26 mouse cellular contexts compared by ENCODE assay signal in the genomic region with DNA sequence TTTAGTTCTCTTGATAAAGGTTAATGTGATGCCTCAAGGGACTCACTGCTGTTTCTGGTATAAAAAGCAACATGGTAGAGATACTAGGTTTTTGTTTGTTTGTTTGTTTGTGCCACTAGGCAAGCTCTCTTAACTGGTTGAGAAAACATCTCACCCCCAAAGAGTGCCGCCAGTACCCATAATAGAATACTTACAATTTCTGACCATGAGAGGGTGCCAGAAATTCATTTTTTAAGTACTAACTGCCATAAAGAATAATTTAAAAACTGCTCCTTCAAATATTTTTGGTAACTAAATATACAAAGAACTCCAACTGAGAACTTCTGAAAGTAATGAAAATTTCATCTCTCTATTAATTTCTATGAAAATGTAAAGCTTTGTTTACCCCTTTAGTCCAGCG. TPM values are rescaled to one million over a fixed set of nuclear protein-coding genes. Genes with fewer than 3 reads are reported as not detected.
DNase-seq lines count a peak whose midpoint lies in the region; ATAC-seq and TF ChIP-seq lines count a peak whose summit lies in the region.
"Had no signal": no experiment of that assay in that cellular context is flagged by ENCODE, and none has a peak within 500 bp of the region (broad histone marks: within the 10 kb centered on the region; RNA-seq: fewer than 3 reads in every experiment).

No protein-coding gene starts in this region.

- H3K4me2 ChIP-seq in hindbrain, postnatal 0 days (ENCODE audit: low read depth, low read length): no peak overlapping the region
- no peak overlapping the region for H3K4me2 ChIP-seq in hindbrain, embryonic 12.5 days (replicated peaks)
- H3K4me2 ChIP-seq in lung, postnatal 0 days (replicated peaks; ENCODE audit: low read depth, low read length): no peak overlapping the region
- H3K4me2 ChIP-seq: embryonic facial prominence, embryonic 12.5 days; heart, embryonic 12.5 days; limb, embryonic 15.5 days; neural tube, embryonic 12.5 days had no signal

- no peak for TF ChIP-seq POLR2A in lung, adult 2 months (IDR thresholded peaks at IDR 0.05; ENCODE audit: borderline replicate concordance, extremely low read depth, low read depth, low read length)

- no peak overlapping the region for H3K27ac ChIP-seq in hindbrain, postnatal 0 days
- no peak overlapping the region for H3K27ac ChIP-seq in hindbrain, embryonic 12.5 days
- no peak overlapping the region for H3K27ac ChIP-seq in lung, postnatal 0 days (ENCODE audit: low read length)
- H3K27ac ChIP-seq: embryonic facial prominence, embryonic 12.5 days; limb, embryonic 15.5 days; neural tube, embryonic 12.5 days had no signal

- H3K9me3 ChIP-seq in hindbrain, postnatal 0 days (ENCODE audit: low read length): no peaks in the 10 kb centered on the region
- no peaks in the 10 kb centered on the region for H3K9me3 ChIP-seq in hindbrain, embryonic 12.5 days (replicated peaks)
- H3K9me3 ChIP-seq in lung, postnatal 0 days (ENCODE audit: low read length): no peaks in the 10 kb centered on the region
- H3K9me3 ChIP-seq: embryonic facial prominence, embryonic 12.5 days; G1E; heart, embryonic 12.5 days; limb, embryonic 15.5 days; megakaryocyte, embryonic 14.5 days; neural tube, embryonic 12.5 days had no signal

- no peak overlapping the region for H3K9ac ChIP-seq in hindbrain, postnatal 0 days (replicated peaks; ENCODE audit: low read length)
- H3K9ac ChIP-seq in hindbrain, embryonic 12.5 days: no peak overlapping the region
- no peak overlapping the region for H3K9ac ChIP-seq in lung, postnatal 0 days (replicated peaks; ENCODE audit: low read depth)
- H3K9ac ChIP-seq: embryonic facial prominence, embryonic 12.5 days; heart, embryonic 12.5 days; limb, embryonic 15.5 days; neural tube, embryonic 12.5 days had no signal

- H3K27me3 ChIP-seq in hindbrain, postnatal 0 days (ENCODE audit: insufficient read depth, low read length): no peaks in the 10 kb centered on the region
- H3K27me3 ChIP-seq in hindbrain, embryonic 12.5 days: no peaks in the 10 kb centered on the region
- no peaks in the 10 kb centered on the region for H3K27me3 ChIP-seq in lung, postnatal 0 days (replicated peaks; ENCODE audit: insufficient read depth, low read length)
- H3K27me3 ChIP-seq: embryonic facial prominence, embryonic 12.5 days; heart, embryonic 12.5 days; limb, embryonic 15.5 days; megakaryocyte, embryonic 14.5 days; neural tube, embryonic 12.5 days had no signal

- H3K36me3 ChIP-seq in hindbrain, postnatal 0 days (ENCODE audit: insufficient read depth, low read length): no peaks in the 10 kb centered on the region
- no peaks in the 10 kb centered on the region for H3K36me3 ChIP-seq in hindbrain, embryonic 12.5 days
- peaks cover 3% of the 10 kb centered on the region; the same call in 1 of the 2 replicates for H3K36me3 ChIP-seq in lung, postnatal 0 days (ENCODE audit: insufficient read depth, low read length)
- H3K36me3 ChIP-seq: embryonic facial prominence, embryonic 12.5 days; G1E; heart, embryonic 12.5 days; limb, embryonic 15.5 days had no signal

- TF ChIP-seq CTCF in hindbrain, postnatal 0 days (IDR thresholded peaks at IDR 0.05; ENCODE audit: low read depth): peak; percentile 20
- TF ChIP-seq CTCF in lung, postnatal 0 days (IDR thresholded peaks at IDR 0.05): no peak; the same call in 1 of the 2 replicates
- no peak for TF ChIP-seq CTCF in lung, adult 2 months (IDR thresholded peaks at IDR 0.05; ENCODE audit: insufficient read depth, low read length)

- no peaks in the 10 kb centered on the region for H3K4me1 ChIP-seq in hindbrain, postnatal 0 days (ENCODE audit: insufficient read depth, low read length)
- no peaks in the 10 kb centered on the region for H3K4me1 ChIP-seq in hindbrain, embryonic 12.5 days
- H3K4me1 ChIP-seq in lung, postnatal 0 days (ENCODE audit: insufficient read depth, low read depth, low read length): no peaks in the 10 kb centered on the region
- H3K4me1 ChIP-seq in lung, adult 2 months (ENCODE audit: control insufficient read depth, insufficient read depth, low read length): no peaks in the 10 kb centered on the region
- H3K4me1 ChIP-seq: embryonic facial prominence, embryonic 12.5 days; heart, embryonic 12.5 days; limb, embryonic 15.5 days; megakaryocyte, embryonic 14.5 days; neural tube, embryonic 12.5 days had no signal

- H3K4me3 ChIP-seq in hindbrain, postnatal 0 days (ENCODE audit: low read length): no peak overlapping the region
- H3K4me3 ChIP-seq in hindbrain, embryonic 12.5 days: no peak overlapping the region
- H3K4me3 ChIP-seq in lung, postnatal 0 days (ENCODE audit: low read depth, low read length): no peak overlapping the region
- no peak overlapping the region for H3K4me3 ChIP-seq in lung, adult 2 months (replicated peaks; ENCODE audit: extremely low read depth, low read depth, low read length)
- H3K4me3 ChIP-seq: embryonic facial prominence, embryonic 12.5 days; heart, embryonic 12.5 days; limb, embryonic 15.5 days; megakaryocyte, embryonic 14.5 days; neural tube, embryonic 12.5 days had no signal

- TF ChIP-seq EP300 in lung, postnatal 0 days (IDR thresholded peaks at IDR 0.05): no peak

- 72% methylated on average over 2 of the region's 2 CpGs for WGBS in hindbrain, postnatal 0 days
- WGBS in hindbrain, embryonic 12.5 days: 86% methylated on average over 2 of the region's 2 CpGs
- 68% methylated on average over 2 of the region's 2 CpGs for WGBS in lung, postnatal 0 days
- 60% methylated on average over 2 of the region's 2 CpGs for WGBS in lung, adult 2 months

- DNase-seq in hindbrain, postnatal 0 days (ENCODE audit: low spot score): peak; percentile 27
- DNase-seq in lung, postnatal 0 days (ENCODE audit: low spot score): peak; percentile 38
- DNase-seq in lung, adult 2 months: no peak
- peak; percentile 54 for DNase-seq in adipocyte (ENCODE audit: low spot score)
- DNase-seq in adrenal gland, postnatal 10 days: no peak
- no peak for DNase-seq in gastrocnemius, postnatal 25 days
- DNase-seq: adrenal gland, adult 8-10 months; cerebellum, adult 18-20 months; gastrocnemius, postnatal 36 days; heart, postnatal 36 days; kidney, adult 2 months; kidney, postnatal 36 days; right cerebral cortex, postnatal 25 days had no signal

- no peak for ATAC-seq in hindbrain, postnatal 0 days
- no peak for ATAC-seq in hindbrain, embryonic 12.5 days (ENCODE audit: low FRiP score)
- ATAC-seq in lung, postnatal 0 days: no peak
- ATAC-seq: hindbrain, embryonic 16.5 days had no signal

RNA-seq across cellular contexts. Expression of gene Fabp2, which starts 35.0 kb away (rescaled TPM):
- not detected in 2 replicates for total RNA-seq in hindbrain, postnatal 0 days (2014; rRNA removed)
- polyA plus RNA-seq in hindbrain, postnatal 0 days (2015; fragmentation: Nextera tagmentation; extraction: Ambion mirVana): not detected in 2 replicates
- polyA plus RNA-seq in hindbrain, embryonic 12.5 days (2016; fragmentation: Nextera tagmentation; extraction: Ambion mirVana): not detected in 2 replicates
- 0.12 TPM in 1 of 2 replicates, not detected in the other for polyA plus RNA-seq in lung, postnatal 0 days (2015; fragmentation: Nextera tagmentation; extraction: Ambion mirVana)
- polyA plus RNA-seq in lung, adult 2 months (2012; rRNA removed): 0.20 TPM in 1 of 2 replicates, not detected in the other
- 10 to 100 TPM in 1 of 2 experiments, 1 to 10 TPM in 1; 7.5 to 17.9 TPM for total RNA-seq in adrenal gland, postnatal 10 days (2021)
- not detected for total RNA-seq in gastrocnemius, postnatal 25 days (2021)
- total RNA-seq: adrenal gland, adult 8-10 months; common myeloid progenitor, adult 5-6 weeks; G1E; gastrocnemius, postnatal 36 days; heart, postnatal 36 days; layer of hippocampus, postnatal 10 days; left cerebral cortex, postnatal 25 days; monocyte, adult 5-6 weeks had no signal
- polyA plus RNA-seq: embryonic facial prominence, embryonic 12.5 days; G1E; heart, embryonic 12.5 days; hindbrain, embryonic 16.5 days; kidney, adult 2 months; limb, embryonic 15.5 days; neural tube, embryonic 12.5 days had no signal

RNA-seq across cellular contexts. Expression of gene Gm10959, which starts 59.3 kb away (rescaled TPM):
- not detected in 2 replicates for total RNA-seq in hindbrain, postnatal 0 days (2014; rRNA removed)
- not detected in 2 replicates for polyA plus RNA-seq in hindbrain, postnatal 0 days (2015; fragmentation: Nextera tagmentation; extraction: Ambion mirVana)
- not detected in 2 replicates for polyA plus RNA-seq in hindbrain, embryonic 12.5 days (2016; fragmentation: Nextera tagmentation; extraction: Ambion mirVana)
- not detected in 2 replicates for polyA plus RNA-seq in lung, postnatal 0 days (2015; fragmentation: Nextera tagmentation; extraction: Ambion mirVana)
- not detected in 2 replicates for polyA plus RNA-seq in lung, adult 2 months (2012; rRNA removed)
- not detected for total RNA-seq in adrenal gland, postnatal 10 days (2021)
- not detected for total RNA-seq in gastrocnemius, postnatal 25 days (2021)
- total RNA-seq: adrenal gland, adult 8-10 months; common myeloid progenitor, adult 5-6 weeks; G1E; gastrocnemius, postnatal 36 days; heart, postnatal 36 days; layer of hippocampus, postnatal 10 days; left cerebral cortex, postnatal 25 days; monocyte, adult 5-6 weeks had no signal
- polyA plus RNA-seq: embryonic facial prominence, embryonic 12.5 days; G1E; heart, embryonic 12.5 days; hindbrain, embryonic 16.5 days; kidney, adult 2 months; limb, embryonic 15.5 days; lung, embryonic 16.5 days; neural tube, embryonic 12.5 days had no signal

Comparison
In these comparisons a context has a peak if more than half of its experiments do, and no peak if none do; other contexts are left out.
1. DNase-seq: peak in hindbrain, postnatal 0 days (single experiment), lung, postnatal 0 days (single experiment) and adipocyte (single experiment); none in lung, adult 2 months (single experiment), adrenal gland, postnatal 10 days (single experiment) and gastrocnemius, postnatal 25 days (single experiment).